Mouse (Mus musculus) gastrocnemius, adult 18-20 months (tissue): Measurements from ENCODE around the gene Serpine3. TPM values are rescaled to one million over a fixed set of nuclear protein-coding genes. Genes with fewer than 3 reads are reported as not detected.

Experiments used
- total RNA-seq, 2 experiments: library from RNA; stranded (reverse); gene quantifications; 2 replicates each; pipeline ENCODE4 v1.2.3; 2021

The Serpine3 gene
- total RNA-seq, 2 experiments from 2014 or later: not detected

Other genes starting within 250 kb of the Serpine3 start
- gene Gucy1b2, start 207.4 kb upstream of the Serpine3 start, total RNA-seq: not detected
- 1 to 10 TPM; 2.2 to 2.9 TPM for gene Fam124a, start 107.9 kb upstream of the Serpine3 start, total RNA-seq
- gene Gm4131, start 96.7 kb upstream of the Serpine3 start, total RNA-seq: not detected
- 10 to 100 TPM; 12.4 to 13.2 TPM for gene Ints6, start 97.5 kb downstream of the Serpine3 start, total RNA-seq
- gene Wdfy2, start 174.0 kb downstream of the Serpine3 start, total RNA-seq: 1 to 10 TPM; 6.5 to 6.9 TPM